Mouse (Mus musculus) ES-E14 (cell line): ENCODE measurements around the gene Ankrd13d. TPM values are rescaled to one million over a fixed set of nuclear protein-coding genes. Genes with fewer than 3 reads are reported as not detected.

ENCODE experiments used
- DNase-seq: peaks from one replicate; pipeline ENCODE4 v3.0.0-alpha.2; 2013; ENCODE audit warnings: low read depth, low spot score
- H3K27ac ChIP-seq: 2 replicates; pipeline ENCODE4 v1.5.1; 2012; ENCODE audit warnings: low read depth, mild to moderate bottlenecking, low read length, moderate library complexity, mixed read lengths; ENCODE audit not compliant: poor library complexity, insufficient read depth, severe bottlenecking
- H3K36me3 ChIP-seq: 2 replicates; pipeline ENCODE4 v1.6.1; 2012; ENCODE audit warnings: mild to moderate bottlenecking, low read length, moderate library complexity, mixed read lengths; ENCODE audit not compliant: control insufficient read depth, poor library complexity, insufficient read depth, severe bottlenecking
- H3K4me1 ChIP-seq, 2 experiments: fragments of 150-350 bp in 1 of 2; sonication (generic) in 1 of 2; 2 replicates each; pipeline ENCODE4 v1.6.1; 2012; ENCODE audit warnings: low read length in 2 of 2, mild to moderate bottlenecking in 1 of 2, mixed read lengths in 1 of 2; ENCODE audit not compliant: control insufficient read depth in 2 of 2, insufficient read depth in 2 of 2, poor library complexity in 1 of 2
- H3K4me3 ChIP-seq, 2 experiments: fragments of 150-350 bp in 1 of 2; sonication (generic) in 1 of 2; 2 replicates each; pipeline ENCODE4 v1.5.1; 2012; ENCODE audit warnings: low read length in 2 of 2, low read depth in 1 of 2, mild to moderate bottlenecking in 1 of 2, mixed read lengths in 1 of 2; ENCODE audit not compliant: insufficient read depth in 1 of 2, poor library complexity in 1 of 2, severe bottlenecking in 1 of 2
- H3K9ac ChIP-seq: 2 replicates; pipeline ENCODE4 v1.6.1; 2012; ENCODE audit warnings: low read depth, mild to moderate bottlenecking, low read length, mixed read lengths; ENCODE audit not compliant: poor library complexity, insufficient read depth, severe bottlenecking
- H3K9me3 ChIP-seq: fragments of 150-350 bp; sonication (generic); 2 replicates; pipeline ENCODE4 v1.6.1; 2012; ENCODE audit warnings: low read depth, mild to moderate bottlenecking, low read length; ENCODE audit not compliant: control insufficient read depth, insufficient read depth
- CHD2 ChIP-seq: IDR thresholded peaks from 2 replicates; pipeline ENCODE4 v1.6.1; 2014; ENCODE audit warnings: mild to moderate bottlenecking, low read depth, low read length, inconsistent platforms
- HCFC1 ChIP-seq: IDR thresholded peaks from 2 replicates; pipeline ENCODE4 v1.6.1; 2012; ENCODE audit warnings: low read length, inconsistent platforms, borderline replicate concordance; ENCODE audit not compliant: insufficient read depth
- MAFK ChIP-seq: IDR thresholded peaks from 2 replicates; pipeline ENCODE4 v1.6.1; 2014; ENCODE audit warnings: mild to moderate bottlenecking, low read depth, low read length, inconsistent platforms; ENCODE audit not compliant: insufficient read depth
- ZC3H11A ChIP-seq: IDR thresholded peaks from 2 replicates; pipeline ENCODE4 v1.6.1; 2012; ENCODE audit warnings: low read depth, mild to moderate bottlenecking, inconsistent platforms, low read length, borderline replicate concordance
- ZNF384 ChIP-seq: IDR thresholded peaks from 2 replicates; pipeline ENCODE4 v1.6.1; 2012; ENCODE audit warnings: low read depth, low read length, inconsistent platforms
- in situ Hi-C, 2 experiments: fragments of 600-800 bp; cut with MboI; formaldehyde crosslinking; loops; one replicate each; pipeline ENCODE4 v1.15.1; 2025; ENCODE audit warnings: low sequenced_read_pairs in 2 of 2, inconsistent platforms in 1 of 2; ENCODE audit not compliant: unreplicated experiment in 2 of 2
- total RNA-seq: library from RNA; depleted of rRNA; stranded (reverse); fragments of 300-350 nt; gene quantifications from 2 replicates; pipeline ENCODE4 v1.2.3, GENCODE M21; 2012; rRNA removed

The Ankrd13d gene
- total RNA-seq, 1 experiment = 5.5 TPM

DNA sequence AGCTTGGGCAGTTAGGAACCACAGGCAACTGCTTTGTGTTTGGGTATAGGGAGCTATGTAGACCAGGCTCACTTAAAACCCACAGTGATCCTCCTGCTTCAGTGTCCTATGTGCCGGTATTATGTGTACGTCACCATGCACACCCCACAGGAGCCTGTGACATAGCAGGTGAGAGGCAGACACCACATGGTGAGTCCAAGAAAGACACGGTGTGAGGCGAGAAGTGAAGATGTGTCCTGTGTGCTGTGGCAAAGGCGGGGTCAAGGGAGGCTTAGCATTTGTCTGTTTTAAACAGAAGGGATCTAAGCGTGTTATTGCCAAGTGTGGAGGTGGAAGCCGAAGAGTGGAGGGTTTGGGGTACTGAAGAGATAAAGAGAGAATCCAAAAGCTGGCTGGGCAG, 56.2 kb downstream of the Ankrd13d start:
- Histone ChIP-seq H3K36me3 (no peaks in the 10 kb centered on the region), H3K4me3 (no peak overlapping the region), H3K27ac (no peak overlapping the region; the same call in 1 of the 2 replicates), H3K4me1 (peaks cover 0 to 9% of the 10 kb centered on the region in 2 experiments; a peak in 1 of 4 replicates), H3K9me3 (no peaks in the 10 kb centered on the region), H3K9ac (no peak overlapping the region)
- DNase-seq = no peak
- TF ChIP-seq HCFC1 (no peak), CHD2 (no peak), ZNF384 (no peak), MAFK (no peak)
- in situ Hi-C loops = no loop called here

DNA sequence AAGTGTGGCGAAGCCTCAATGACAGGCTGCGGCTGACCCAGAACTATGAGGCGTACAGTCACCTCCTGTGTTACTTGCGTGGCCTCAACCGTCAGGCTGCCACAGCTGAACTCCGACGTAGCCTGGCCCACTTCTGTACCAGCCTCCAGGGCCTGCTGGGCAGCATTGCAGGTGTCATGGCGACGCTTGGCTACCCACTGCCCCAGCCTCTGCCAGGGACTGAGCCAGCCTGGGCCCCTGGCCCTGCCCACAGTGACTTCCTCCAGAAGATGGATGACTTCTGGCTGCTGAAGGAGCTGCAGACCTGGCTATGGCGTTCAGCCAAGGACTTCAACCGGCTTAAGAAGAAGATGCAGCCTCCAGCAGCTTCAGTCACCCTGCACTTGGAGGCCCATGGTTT, 60.8 kb downstream of the Ankrd13d start:
- Histone ChIP-seq H3K4me3 (no peak overlapping the region), H3K9me3 (no peaks in the 10 kb centered on the region), H3K27ac (no peak overlapping the region), H3K36me3 (no peaks in the 10 kb centered on the region), H3K4me1 (peaks cover 0 to 8% of the 10 kb centered on the region in 2 experiments; a peak in 3 of 4 replicates), H3K9ac (no peak overlapping the region)
- TF ChIP-seq MAFK = no peak
- TF ChIP-seq HCFC1 = no peak
- TF ChIP-seq ZC3H11A = no peak
- no peak for TF ChIP-seq CHD2
- TF ChIP-seq ZNF384 = no peak
- in situ Hi-C loops = no loop called here
- DNase-seq = no peak

DNA sequence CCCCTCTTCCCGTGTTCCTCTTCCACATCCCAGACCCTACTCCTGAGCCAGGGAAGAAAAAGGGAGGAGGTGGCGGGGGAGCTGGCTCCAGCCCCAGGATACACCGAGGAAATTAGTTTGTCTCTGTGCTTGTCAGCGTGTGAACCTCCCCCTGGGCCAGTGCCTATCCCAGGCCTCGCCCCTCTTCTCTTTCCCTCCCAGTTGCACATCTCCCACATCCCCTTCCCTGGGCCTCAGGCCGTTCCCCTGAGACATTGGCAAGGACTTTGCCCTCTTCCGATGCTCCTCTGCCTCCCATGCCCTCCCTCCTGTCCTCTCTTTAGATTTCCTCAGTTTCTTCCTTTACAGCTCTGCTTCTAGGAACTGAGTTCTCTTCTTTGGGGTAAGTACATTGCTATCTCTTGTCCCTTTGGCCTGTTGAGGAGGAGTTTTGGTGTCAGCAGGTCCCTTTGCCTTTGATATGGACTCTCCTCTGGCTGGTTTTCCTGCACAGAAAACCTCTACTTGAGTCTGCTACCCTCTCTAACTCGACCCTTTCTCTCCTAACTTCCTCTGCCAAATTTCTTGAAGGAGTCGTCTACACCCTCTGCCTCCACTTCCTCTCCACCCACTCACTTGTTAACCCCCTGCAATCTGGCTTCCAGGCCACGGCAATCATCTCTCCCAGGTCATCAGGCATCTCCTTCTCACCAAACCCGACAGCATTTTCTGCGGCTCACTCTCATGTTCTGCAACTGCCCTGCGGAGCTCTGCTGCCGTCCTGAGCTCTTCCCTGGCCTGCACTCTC, 61.8 kb downstream of the Ankrd13d start:
- Histone ChIP-seq H3K4me1 (peaks cover 0 to 8% of the 10 kb centered on the region in 2 experiments; a peak in 3 of 4 replicates), H3K4me3 (no peak overlapping the region), H3K36me3 (no peaks in the 10 kb centered on the region), H3K9me3 (no peaks in the 10 kb centered on the region), H3K9ac (no peak overlapping the region), H3K27ac (no peak overlapping the region)
- no peak for DNase-seq
- TF ChIP-seq MAFK (no peak), ZC3H11A (no peak), HCFC1 (no peak), CHD2 (no peak), ZNF384 (no peak)
- in situ Hi-C loops = no loop called here

DNA sequence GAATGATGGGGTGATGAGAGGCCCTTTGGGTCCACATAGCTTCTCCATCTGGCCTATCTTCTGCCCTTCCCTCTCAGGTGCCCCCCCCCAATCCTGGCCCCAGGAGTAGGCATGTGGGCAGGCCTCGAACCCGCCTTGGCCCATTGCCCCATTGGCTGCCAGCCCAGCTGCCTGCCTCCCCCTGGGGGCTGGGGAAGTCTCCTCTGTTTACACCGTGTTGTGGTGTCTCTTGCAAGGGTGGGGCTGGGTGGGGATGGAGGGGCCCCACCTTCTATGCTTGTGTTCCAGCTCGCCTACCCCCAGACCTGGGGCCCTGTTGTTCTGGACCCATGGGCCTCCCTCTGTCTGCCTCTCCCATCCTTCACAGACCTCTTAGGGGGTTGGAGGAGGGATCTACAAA, 62.5 kb downstream of the Ankrd13d start:
- Histone ChIP-seq H3K9ac (no peak overlapping the region), H3K27ac (no peak overlapping the region)
- DNase-seq = no peak

More for the DNA sequence above, 62.5 kb downstream of the Ankrd13d start:
- H3K36me3 ChIP-seq = no peaks in the 10 kb centered on the region
- no peaks in the 10 kb centered on the region for H3K9me3 ChIP-seq
- no peak overlapping the region for H3K4me3 ChIP-seq
- in situ Hi-C loops = no loop called here
- TF ChIP-seq HCFC1 (no peak), CHD2 (no peak), MAFK (no peak), ZNF384 (no peak), ZC3H11A (no peak)
- H3K4me1 ChIP-seq = peaks cover 0 to 8% of the 10 kb centered on the region in 2 experiments; a peak in 3 of 4 replicates

Other genes starting within 250 kb of the Ankrd13d start
- gene Gstp1, start 245.2 kb downstream of the Ankrd13d start, total RNA-seq = 121 and 146 TPM in 2 replicates
- 67.4 and 138 TPM in 2 replicates for gene Gstp2, start 237.1 kb downstream of the Ankrd13d start, total RNA-seq
- gene Gstp3, start 223.6 kb downstream of the Ankrd13d start, total RNA-seq = 3.4 and 3.9 TPM in 2 replicates
- gene Cabp2, start 201.6 kb downstream of the Ankrd13d start, total RNA-seq = not detected in 2 replicates
- gene Cdk2ap2, start 186.0 kb downstream of the Ankrd13d start, total RNA-seq = 39.6 and 42.7 TPM in 2 replicates
- gene Pitpnm1, start 183.1 kb downstream of the Ankrd13d start, total RNA-seq = 10.5 and 17.2 TPM in 2 replicates
- gene Aip, start 157.3 kb downstream of the Ankrd13d start, total RNA-seq = 26.9 and 27.9 TPM in 2 replicates
- 0.13 and 0.26 TPM in 2 replicates for gene Gpr152, start 143.3 kb downstream of the Ankrd13d start, total RNA-seq
- 1.3 and 1.8 TPM in 2 replicates for gene Cabp4, start 139.1 kb downstream of the Ankrd13d start, total RNA-seq
- 73.8 and 85.3 TPM in 2 replicates for gene Coro1b, start 134.5 kb downstream of the Ankrd13d start, total RNA-seq
- 9.5 and 15.1 TPM in 2 replicates for gene Ptprcap, start 129.5 kb downstream of the Ankrd13d start, total RNA-seq
- gene Rps6kb2, start 119.8 kb downstream of the Ankrd13d start, total RNA-seq = 19.7 and 26.6 TPM in 2 replicates
- gene Carns1, start 107.7 kb downstream of the Ankrd13d start, total RNA-seq = 2.3 and 3.3 TPM in 2 replicates
- gene Tbc1d10c, start 91.9 kb downstream of the Ankrd13d start, total RNA-seq = 2.9 and 3.5 TPM in 2 replicates
- gene Ppp1ca, start 91.1 kb downstream of the Ankrd13d start, total RNA-seq = 407 and 426 TPM in 2 replicates
- gene Rad9a, start 81.5 kb downstream of the Ankrd13d start, total RNA-seq = 33.1 and 42.1 TPM in 2 replicates
- gene Clcf1, start 68.9 kb downstream of the Ankrd13d start, total RNA-seq = 2.2 and 2.7 TPM in 2 replicates
- not detected in 2 replicates for gene AC109138.7, start 68.8 kb downstream of the Ankrd13d start, total RNA-seq
- gene Pold4, start 51.2 kb downstream of the Ankrd13d start, total RNA-seq = 6.2 and 8.7 TPM in 2 replicates
- gene Ssh3, start 14.0 kb downstream of the Ankrd13d start, total RNA-seq = 7.3 and 15.1 TPM in 2 replicates
- gene Grk2, start 23.1 kb upstream of the Ankrd13d start, total RNA-seq = 56.1 and 76.6 TPM in 2 replicates
- 45.6 and 51.5 TPM in 2 replicates for gene Kdm2a, start 115.1 kb upstream of the Ankrd13d start, total RNA-seq
- gene Rhod, start 156.3 kb upstream of the Ankrd13d start, total RNA-seq = 10.9 and 15.5 TPM in 2 replicates
- gene Syt12, start 194.3 kb upstream of the Ankrd13d start, total RNA-seq = 0.58 and 1.1 TPM in 2 replicates
- gene 2010003K11Rik, start 215.4 kb upstream of the Ankrd13d start, total RNA-seq = not detected in 2 replicates
- 35.6 and 44.6 TPM in 2 replicates for gene Pcx, start 227.3 kb upstream of the Ankrd13d start, total RNA-seq